Comparison of ENCODE assay signal across 17 mouse cellular contexts in the genomic region with DNA sequence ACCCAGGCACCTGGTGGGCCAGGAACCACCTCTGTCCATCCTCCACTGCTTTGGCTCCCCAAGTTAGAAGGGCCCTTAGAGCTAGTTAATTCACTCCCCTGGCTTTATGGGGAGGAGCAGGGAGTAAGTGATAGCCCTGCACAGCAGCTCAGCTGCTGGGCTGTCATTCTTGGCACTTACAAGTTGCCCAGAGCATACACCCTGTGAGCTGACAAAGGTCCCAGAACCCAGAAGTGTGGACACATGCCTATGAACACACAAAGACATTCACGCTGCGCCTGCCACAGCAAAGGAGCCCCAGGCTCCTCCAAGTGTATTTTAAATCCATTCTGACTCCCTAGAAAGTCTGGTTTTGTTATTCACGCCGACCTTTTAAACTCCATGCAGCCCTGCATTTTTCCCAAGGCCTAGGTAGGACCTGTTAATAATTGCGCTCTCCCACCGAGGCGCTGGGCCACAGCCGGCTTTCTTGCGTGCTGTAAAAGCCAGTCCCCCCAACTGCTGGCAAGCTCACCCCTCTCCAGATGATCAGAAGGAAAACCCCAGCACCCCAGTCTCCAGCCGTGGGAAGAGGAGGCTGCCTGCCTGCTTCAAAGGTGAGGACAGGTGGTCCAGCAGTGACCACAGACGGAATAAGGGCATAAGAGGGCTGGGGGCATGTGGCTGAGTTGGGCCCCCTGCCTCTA.
A peak's percentile ranks its signal among the peaks of the same experiment; 100 is the strongest.
DNase-seq lines count a peak whose midpoint lies in the region; ATAC-seq and TF ChIP-seq lines count a peak whose summit lies in the region.
"Had no signal": no experiment of that assay in that cellular context is flagged by ENCODE, and none has a peak within 500 bp of the region (broad histone marks: within the 10 kb centered on the region; RNA-seq: fewer than 3 reads in every experiment).

No protein-coding gene starts in this region.

- TF ChIP-seq CTCF in intestine, postnatal 0 days (IDR thresholded peaks at IDR 0.05; ENCODE audit: low read depth), result no peak

- H3K4me3 ChIP-seq in intestine, embryonic 14.5 days (ENCODE audit: low read depth, low read length), result no peak overlapping the region
- no peak overlapping the region for H3K4me3 ChIP-seq in intestine, postnatal 0 days (ENCODE audit: low read depth, low read length)
- no peak overlapping the region for H3K4me3 ChIP-seq in neural tube, embryonic 11.5 days (ENCODE audit: low read depth, low read length)
- no peak overlapping the region for H3K4me3 ChIP-seq in neural tube, embryonic 15.5 days (replicated peaks)
- H3K4me3 ChIP-seq in midbrain, embryonic 16.5 days (ENCODE audit: low read depth, low read length), result no peak overlapping the region
- H3K4me3 ChIP-seq: embryonic facial prominence, embryonic 12.5 days; myocyte had no signal

- no peak for ATAC-seq in intestine, embryonic 14.5 days (replicated peaks; ENCODE audit: low FRiP score, low TSS enrichment, low read depth)
- no peak for ATAC-seq in intestine, postnatal 0 days
- no peak for ATAC-seq in neural tube, embryonic 11.5 days (ENCODE audit: insufficient read depth, low FRiP score, low TSS enrichment)
- ATAC-seq in neural tube, embryonic 15.5 days (ENCODE audit: low FRiP score), result no peak; the same call in 1 of the 2 replicates
- ATAC-seq in midbrain, embryonic 16.5 days, result peak; percentile 56
- ATAC-seq: inflammation-experienced regulatory T-cells, adult 6 months had no signal

- H3K9me3 ChIP-seq in intestine, embryonic 14.5 days (ENCODE audit: control insufficient read depth, low read length), result no peaks in the 10 kb centered on the region
- H3K9me3 ChIP-seq in intestine, postnatal 0 days (ENCODE audit: control insufficient read depth), result no peaks in the 10 kb centered on the region
- no peaks in the 10 kb centered on the region for H3K9me3 ChIP-seq in neural tube, embryonic 11.5 days (ENCODE audit: control insufficient read depth, low read length)
- H3K9me3 ChIP-seq in neural tube, embryonic 15.5 days (replicated peaks), result no peaks in the 10 kb centered on the region
- H3K9me3 ChIP-seq in midbrain, embryonic 16.5 days (replicated peaks; ENCODE audit: control insufficient read depth, low read length, poor library complexity, severe bottlenecking), result no peaks in the 10 kb centered on the region
- H3K9me3 ChIP-seq: embryonic facial prominence, embryonic 12.5 days had no signal

- no peak overlapping the region for H3K9ac ChIP-seq in intestine, embryonic 14.5 days (ENCODE audit: low read length)
- H3K9ac ChIP-seq in intestine, postnatal 0 days (ENCODE audit: low read depth, low read length), result no peak overlapping the region
- H3K9ac ChIP-seq in neural tube, embryonic 11.5 days (ENCODE audit: low read length), result no peak overlapping the region
- no peak overlapping the region for H3K9ac ChIP-seq in neural tube, embryonic 15.5 days (replicated peaks)
- H3K9ac ChIP-seq in midbrain, embryonic 16.5 days (ENCODE audit: low read depth, low read length), result no peak overlapping the region
- H3K9ac ChIP-seq: embryonic facial prominence, embryonic 12.5 days had no signal

- peaks cover 9% of the 10 kb centered on the region; the same call in 1 of the 2 replicates for H3K4me1 ChIP-seq in intestine, embryonic 14.5 days (replicated peaks; ENCODE audit: control insufficient read depth, insufficient read depth, low read length)
- no peaks in the 10 kb centered on the region; the same call in 1 of the 2 replicates for H3K4me1 ChIP-seq in intestine, postnatal 0 days (replicated peaks; ENCODE audit: control insufficient read depth, insufficient read depth, low read length)
- peaks cover 3% of the 10 kb centered on the region; the same call in 1 of the 2 replicates for H3K4me1 ChIP-seq in neural tube, embryonic 11.5 days (ENCODE audit: control insufficient read depth, insufficient read depth, low read length)
- H3K4me1 ChIP-seq in neural tube, embryonic 15.5 days, result peaks cover 13% of the 10 kb centered on the region
- H3K4me1 ChIP-seq in midbrain, embryonic 16.5 days (ENCODE audit: control insufficient read depth, insufficient read depth, low read length), result no peaks in the 10 kb centered on the region

- 48% methylated on average over 11 of the region's 11 CpGs for WGBS in intestine, embryonic 14.5 days
- 69% methylated on average over 11 of the region's 11 CpGs for WGBS in intestine, postnatal 0 days
- WGBS in neural tube, embryonic 11.5 days, result 26% methylated on average over 11 of the region's 11 CpGs
- WGBS in neural tube, embryonic 15.5 days, result 28% methylated on average over 11 of the region's 11 CpGs
- WGBS in midbrain, embryonic 16.5 days, result 31% methylated on average over 11 of the region's 11 CpGs

- no peak overlapping the region for H3K27ac ChIP-seq in intestine, embryonic 14.5 days (ENCODE audit: low read depth)
- H3K27ac ChIP-seq in intestine, postnatal 0 days (ENCODE audit: low read depth, low read length), result no peak overlapping the region
- 0 out of 2 replicates have a peak overlapping the region, but pooled peaks have one; percentile 50 for H3K27ac ChIP-seq in neural tube, embryonic 11.5 days (ENCODE audit: low read depth, low read length)
- H3K27ac ChIP-seq in neural tube, embryonic 15.5 days (replicated peaks), result no peak overlapping the region
- no peak overlapping the region for H3K27ac ChIP-seq in midbrain, embryonic 16.5 days (ENCODE audit: low read length)
- H3K27ac ChIP-seq: embryonic facial prominence, embryonic 12.5 days had no signal

- no peaks in the 10 kb centered on the region for H3K36me3 ChIP-seq in intestine, embryonic 14.5 days (ENCODE audit: control insufficient read depth, insufficient read depth, low read length)
- H3K36me3 ChIP-seq in intestine, postnatal 0 days (ENCODE audit: control insufficient read depth, insufficient read depth), result no peaks in the 10 kb centered on the region
- no peaks in the 10 kb centered on the region for H3K36me3 ChIP-seq in neural tube, embryonic 11.5 days (ENCODE audit: control insufficient read depth, insufficient read depth, low read length)
- H3K36me3 ChIP-seq in neural tube, embryonic 15.5 days, result no peaks in the 10 kb centered on the region
- no peaks in the 10 kb centered on the region for H3K36me3 ChIP-seq in midbrain, embryonic 16.5 days (ENCODE audit: control insufficient read depth, insufficient read depth, low read length)
- H3K36me3 ChIP-seq: embryonic facial prominence, embryonic 12.5 days had no signal

- no peak overlapping the region for H3K4me2 ChIP-seq in intestine, embryonic 14.5 days (ENCODE audit: low read length)
- no peak overlapping the region for H3K4me2 ChIP-seq in intestine, postnatal 0 days (replicated peaks; ENCODE audit: low read depth)
- H3K4me2 ChIP-seq in neural tube, embryonic 11.5 days (ENCODE audit: low read depth), result no peak overlapping the region
- no peak overlapping the region for H3K4me2 ChIP-seq in neural tube, embryonic 15.5 days
- no peak overlapping the region for H3K4me2 ChIP-seq in midbrain, embryonic 16.5 days (ENCODE audit: low read length)
- H3K4me2 ChIP-seq: embryonic facial prominence, embryonic 12.5 days had no signal

- peak; percentile 86 for DNase-seq in heart, adult 11 months
- no peak for DNase-seq in heart, postnatal 4 days
- peak; percentile 50 for DNase-seq in intestine, embryonic 14.5 days (ENCODE audit: low spot score)
- no peak for DNase-seq in neural tube, embryonic 11.5 days (ENCODE audit: low spot score)
- no peak for DNase-seq in ovary, postnatal 14 days (ENCODE audit: low spot score)
- DNase-seq: adrenal gland, postnatal 14 days; cerebellum, postnatal 14 days; gastrocnemius, postnatal 14 days; layer of hippocampus, adult 9-11 months; lung, adult 2 months; thymus, adult 2 months had no signal

- H3K27me3 ChIP-seq in intestine, embryonic 14.5 days (replicated peaks; ENCODE audit: control insufficient read depth, insufficient read depth, low read length), result no peaks in the 10 kb centered on the region
- no peaks in the 10 kb centered on the region for H3K27me3 ChIP-seq in intestine, postnatal 0 days (replicated peaks; ENCODE audit: control insufficient read depth, insufficient read depth, low read length)
- no peaks in the 10 kb centered on the region for H3K27me3 ChIP-seq in neural tube, embryonic 11.5 days (ENCODE audit: control insufficient read depth, insufficient read depth, low read length)
- no peaks in the 10 kb centered on the region for H3K27me3 ChIP-seq in neural tube, embryonic 15.5 days (replicated peaks)
- H3K27me3 ChIP-seq in midbrain, embryonic 16.5 days (ENCODE audit: control insufficient read depth, insufficient read depth, low read depth, low read length), result no peaks in the 10 kb centered on the region
- H3K27me3 ChIP-seq: embryonic facial prominence, embryonic 12.5 days had no signal

Comparison
In these comparisons a context has a peak if more than half of its experiments do, and no peak if none do; other contexts are left out.
1. DNase-seq: peak in heart, adult 11 months (single experiment) and intestine, embryonic 14.5 days (single experiment); none in heart, postnatal 4 days (single experiment), neural tube, embryonic 11.5 days (single experiment) and ovary, postnatal 14 days (single experiment).